Mouse (Mus musculus): ENCODE results near the gene Actr1a. TPM values are rescaled to one million over a fixed set of nuclear protein-coding genes. Genes with fewer than 3 reads are reported as not detected.

Gene Actr1a
- polyA plus RNA-seq, 1 experiment: 35.2 TPM

- no peaks in the 10 kb centered on the region for H3K27me3 ChIP-seq (replicated peaks)
- TF ChIP-seq GATA1 (IDR thresholded peaks at IDR 0.05; ENCODE audit: borderline replicate concordance, low read length) (no peak), FLI1 (IDR thresholded peaks at IDR 0.05; ENCODE audit: low read length) (no peak)
- H3K36me3 ChIP-seq (replicated peaks; ENCODE audit: low read length): peaks cover 88% of the 10 kb centered on the region
- peaks cover 24% of the 10 kb centered on the region for H3K4me1 ChIP-seq
- H3K4me3 ChIP-seq (replicated peaks): no peak overlapping the region
- H3K9me3 ChIP-seq: no peaks in the 10 kb centered on the region
These were observed 8.5 kb upstream of the Actr1a start for GRCm38 (mm10) chr19:46404030-46404429.

GRCm38 (mm10) chr19:46400558-46400957 is 5.0 kb upstream of the Actr1a start:
- Histone ChIP-seq H3K4me3 (replicated peaks) (no peak overlapping the region), H3K36me3 (replicated peaks; ENCODE audit: low read length) (peaks cover 56% of the 10 kb centered on the region)

GRCm38 (mm10) chr19:46399886-46400285 is 4.3 kb upstream of the Actr1a start:
- no peaks in the 10 kb centered on the region for H3K27me3 ChIP-seq (replicated peaks)
- H3K9me3 ChIP-seq: no peaks in the 10 kb centered on the region
- H3K36me3 ChIP-seq (replicated peaks; ENCODE audit: low read length): peaks cover 50% of the 10 kb centered on the region
- no peak for TF ChIP-seq GATA1 (IDR thresholded peaks at IDR 0.05; ENCODE audit: borderline replicate concordance, low read length)
- H3K4me1 ChIP-seq: peaks cover 28% of the 10 kb centered on the region
- no peak overlapping the region for H3K4me3 ChIP-seq (replicated peaks)

More at GRCm38 (mm10) chr19:46400558-46400957, 5.0 kb upstream of the Actr1a start:
- peaks cover 28% of the 10 kb centered on the region for H3K4me1 ChIP-seq
- TF ChIP-seq GATA1 (IDR thresholded peaks at IDR 0.05; ENCODE audit: borderline replicate concordance, low read length): no peak
- TF ChIP-seq FLI1 (IDR thresholded peaks at IDR 0.05; ENCODE audit: low read length): no peak
- H3K27me3 ChIP-seq (replicated peaks): no peaks in the 10 kb centered on the region
- no peaks in the 10 kb centered on the region for H3K9me3 ChIP-seq

DNA sequence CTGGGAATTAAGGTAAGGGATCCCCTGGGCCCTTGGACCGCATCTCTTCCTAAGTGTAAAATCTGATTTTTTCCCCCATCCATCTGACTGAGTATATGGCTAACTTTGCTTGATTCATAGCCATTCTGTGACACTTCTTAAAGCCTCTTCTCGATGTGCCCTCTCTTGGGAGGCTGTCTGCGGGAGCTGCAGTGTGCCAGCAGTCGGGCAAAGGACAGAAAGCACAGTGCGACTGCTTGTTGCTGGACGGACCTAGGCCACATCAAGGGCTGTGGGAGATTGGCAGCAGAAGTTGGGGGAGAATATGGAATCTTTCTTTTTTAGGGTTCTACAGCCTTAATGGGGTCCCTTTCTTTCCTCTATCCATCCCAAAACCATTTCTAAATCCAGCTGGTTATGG is 3.8 kb upstream of the Actr1a start:
- Histone ChIP-seq H3K36me3 (replicated peaks; ENCODE audit: low read length) (peaks cover 44% of the 10 kb centered on the region), H3K4me3 (replicated peaks) (no peak overlapping the region), H3K27me3 (replicated peaks) (no peaks in the 10 kb centered on the region), H3K9me3 (no peaks in the 10 kb centered on the region), H3K4me1 (peaks cover 32% of the 10 kb centered on the region)
- TF ChIP-seq FLI1 (IDR thresholded peaks at IDR 0.05; ENCODE audit: low read length) (no peak), GATA1 (IDR thresholded peaks at IDR 0.05; ENCODE audit: borderline replicate concordance, low read length) (no peak)

- peaks cover 39% of the 10 kb centered on the region for H3K4me1 ChIP-seq
- H3K27me3 ChIP-seq (replicated peaks): no peaks in the 10 kb centered on the region
- peak overlapping the region; percentile 98 for H3K4me3 ChIP-seq (replicated peaks)
- TF ChIP-seq FLI1 (IDR thresholded peaks at IDR 0.05; ENCODE audit: low read length): no peak
- TF ChIP-seq GATA1 (IDR thresholded peaks at IDR 0.05; ENCODE audit: borderline replicate concordance, low read length): no peak
- H3K9me3 ChIP-seq: no peaks in the 10 kb centered on the region
- H3K36me3 ChIP-seq (replicated peaks; ENCODE audit: low read length): peaks cover 35% of the 10 kb centered on the region
These were observed 2.9 kb upstream of the Actr1a start for GRCm38 (mm10) chr19:46398401-46398800.

DNA sequence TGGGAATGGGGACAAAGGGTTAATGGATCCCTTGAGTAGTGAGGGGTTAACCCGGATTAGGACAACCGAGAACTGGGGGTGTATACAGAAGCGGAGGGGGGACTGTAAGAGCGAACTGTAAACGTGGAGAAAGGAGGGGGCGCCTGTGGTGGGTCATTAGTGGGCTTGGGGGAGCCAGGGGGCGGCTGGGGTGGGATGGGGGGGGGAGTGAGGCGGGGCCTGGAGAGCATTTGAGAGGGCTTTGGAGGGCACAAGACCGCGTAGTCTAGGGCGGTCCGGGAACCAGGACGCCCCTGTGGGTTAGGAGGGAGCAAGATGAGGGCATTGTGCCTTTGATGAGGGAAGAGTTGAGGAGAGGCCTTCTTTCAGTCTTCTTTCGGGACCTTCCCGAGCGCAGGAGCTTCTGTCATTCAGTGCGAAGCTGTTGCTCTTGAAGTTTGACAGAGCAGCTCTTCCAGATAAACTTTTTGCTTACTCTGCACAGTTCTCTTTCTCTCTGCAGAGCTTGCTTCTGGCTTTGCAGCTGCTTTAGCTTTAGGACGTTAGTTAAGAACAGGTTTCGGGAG is 2.0 kb upstream of the Actr1a start:
- Histone ChIP-seq H3K4me3 (replicated peaks) (peak overlapping the region; percentile 98), H3K4me1 (peaks cover 44% of the 10 kb centered on the region), H3K27me3 (replicated peaks) (no peaks in the 10 kb centered on the region), H3K9me3 (no peaks in the 10 kb centered on the region), H3K36me3 (replicated peaks; ENCODE audit: low read length) (peaks cover 26% of the 10 kb centered on the region)
- TF ChIP-seq GATA1 (IDR thresholded peaks at IDR 0.05; ENCODE audit: borderline replicate concordance, low read length) (no peak), FLI1 (IDR thresholded peaks at IDR 0.05; ENCODE audit: low read length) (no peak)

DNA sequence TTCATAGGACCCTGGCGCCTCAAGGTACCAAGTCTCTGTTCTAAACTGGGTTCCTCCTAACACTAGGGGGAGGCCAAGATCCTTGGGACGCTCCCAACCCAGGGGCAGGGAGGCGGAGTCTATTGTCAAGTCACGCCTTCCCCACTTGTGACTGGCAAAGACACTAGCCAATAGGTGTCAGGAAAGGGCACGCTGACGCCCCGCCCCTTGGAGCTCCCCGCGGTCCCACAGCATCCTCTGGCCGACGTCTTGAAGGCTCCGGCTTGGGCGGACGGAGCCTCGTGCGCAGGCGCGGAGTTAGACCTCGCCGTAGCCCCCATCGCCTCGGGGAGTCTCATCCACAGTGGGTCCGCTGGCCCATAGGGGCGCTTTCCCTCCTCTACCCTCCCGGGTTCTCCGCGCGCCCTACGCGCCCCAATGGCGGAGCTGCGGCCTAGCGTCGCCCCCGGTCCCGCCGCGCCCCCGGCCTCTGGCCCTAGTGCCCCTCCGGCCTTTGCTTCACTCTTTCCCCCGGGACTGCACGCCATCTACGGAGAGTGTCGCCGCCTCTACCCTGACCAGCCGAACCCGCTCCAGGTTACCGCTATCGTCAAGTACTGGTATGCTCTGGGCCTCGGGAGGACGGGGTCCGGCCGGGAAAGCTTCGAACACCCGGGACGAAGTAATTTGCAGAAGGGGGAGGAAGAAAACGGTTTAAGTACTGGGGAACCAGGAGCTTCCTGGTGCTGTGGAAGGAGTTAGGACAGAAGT is 1.3 kb upstream of the Actr1a start, which contains the start of gene Sufu:
Gene Sufu (plus strand): TSS at position 211 of the 750 bp plus-strand sequence.
- Histone ChIP-seq H3K9me3 (no peaks in the 10 kb centered on the region), H3K27me3 (replicated peaks) (no peaks in the 10 kb centered on the region), H3K36me3 (replicated peaks; ENCODE audit: low read length) (peaks cover 26% of the 10 kb centered on the region), H3K4me1 (peaks cover 49% of the 10 kb centered on the region), H3K4me3 (replicated peaks) (peak within 1 kb of the TSS; percentile 98)
- no peak for TF ChIP-seq FLI1 (IDR thresholded peaks at IDR 0.05; ENCODE audit: low read length)
- no peak for TF ChIP-seq GATA1 (IDR thresholded peaks at IDR 0.05; ENCODE audit: borderline replicate concordance, low read length)

DNA sequence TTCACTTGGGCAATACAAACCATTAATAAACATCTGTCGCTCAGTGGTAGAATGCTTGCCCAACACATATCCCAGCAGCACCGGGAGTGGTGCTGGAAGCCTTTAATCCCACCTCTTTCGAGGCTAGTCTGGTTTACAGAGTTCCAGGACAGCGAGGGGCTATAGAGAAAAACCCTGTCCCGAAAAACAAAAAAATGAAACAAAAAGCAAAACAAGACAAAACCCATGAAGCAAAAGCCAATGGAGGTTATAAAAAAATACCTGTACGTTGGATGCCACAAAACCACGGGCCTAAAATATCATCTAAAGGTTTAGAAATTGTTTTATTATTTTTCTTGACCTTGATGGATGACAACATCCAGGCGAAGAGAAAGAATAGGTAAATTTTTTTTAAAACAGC is 561 bp upstream of the Actr1a start:
- Histone ChIP-seq H3K36me3 (replicated peaks; ENCODE audit: low read length) (peaks cover 27% of the 10 kb centered on the region), H3K9me3 (no peaks in the 10 kb centered on the region), H3K4me1 (peaks cover 52% of the 10 kb centered on the region), H3K27me3 (replicated peaks) (no peaks in the 10 kb centered on the region), H3K4me3 (replicated peaks) (peak overlapping the region; percentile 98)
- TF ChIP-seq GATA1 (IDR thresholded peaks at IDR 0.05; ENCODE audit: borderline replicate concordance, low read length): no peak
- TF ChIP-seq FLI1 (IDR thresholded peaks at IDR 0.05; ENCODE audit: low read length): no peak

DNA sequence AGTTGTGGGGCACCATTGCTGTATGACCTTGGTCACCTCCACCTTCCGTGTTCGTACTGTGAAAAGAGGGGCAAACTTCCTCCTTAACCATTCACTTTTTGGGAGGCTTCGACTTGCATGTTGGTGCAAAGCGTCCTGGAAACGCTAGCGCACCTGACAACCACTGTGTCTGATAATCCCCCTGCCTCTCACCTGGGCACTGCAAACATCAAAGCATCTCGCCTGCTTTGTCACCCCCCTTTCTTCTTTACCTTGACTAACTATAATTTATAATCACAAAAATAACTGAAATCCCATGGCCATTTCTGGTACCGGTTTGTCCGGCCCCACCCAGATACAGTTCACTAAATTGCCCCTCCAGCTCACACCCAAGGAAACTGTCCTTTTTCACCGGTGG is 838 bp downstream of the Actr1a start:
- no peaks in the 10 kb centered on the region for H3K9me3 ChIP-seq
- H3K4me1 ChIP-seq: peaks cover 62% of the 10 kb centered on the region
- TF ChIP-seq FLI1 (IDR thresholded peaks at IDR 0.05; ENCODE audit: low read length): no peak
- no peak for TF ChIP-seq GATA1 (IDR thresholded peaks at IDR 0.05; ENCODE audit: borderline replicate concordance, low read length)
- H3K36me3 ChIP-seq (replicated peaks; ENCODE audit: low read length): peaks cover 26% of the 10 kb centered on the region
- H3K4me3 ChIP-seq (replicated peaks): peak overlapping the region; percentile 98
- no peaks in the 10 kb centered on the region for H3K27me3 ChIP-seq (replicated peaks)

- H3K4me3 ChIP-seq (replicated peaks): no peak overlapping the region
- TF ChIP-seq FLI1 (IDR thresholded peaks at IDR 0.05; ENCODE audit: low read length) (no peak), GATA1 (IDR thresholded peaks at IDR 0.05; ENCODE audit: borderline replicate concordance, low read length) (no peak)
- H3K27me3 ChIP-seq (replicated peaks): no peaks in the 10 kb centered on the region
- H3K4me1 ChIP-seq: peaks cover 49% of the 10 kb centered on the region
- H3K36me3 ChIP-seq (replicated peaks; ENCODE audit: low read length): peaks cover 48% of the 10 kb centered on the region
- H3K9me3 ChIP-seq: no peaks in the 10 kb centered on the region
These were observed 3.5 kb downstream of the Actr1a start for GRCm38 (mm10) chr19:46392018-46392417.
